Mouse (Mus musculus): ENCODE measurements at regions not wholly inside any gene's neighbourhood (a gene's known extent, or its start where the extent isn't known, plus 50 kb on each side); places are given as distances from the start of the nearest gene placed in this dataset. TPM values are rescaled to one million over a fixed set of nuclear protein-coding genes. Genes with fewer than 3 reads are reported as not detected.
A peak's percentile ranks its signal among the peaks of the same experiment; 100 is the strongest.

DNA sequence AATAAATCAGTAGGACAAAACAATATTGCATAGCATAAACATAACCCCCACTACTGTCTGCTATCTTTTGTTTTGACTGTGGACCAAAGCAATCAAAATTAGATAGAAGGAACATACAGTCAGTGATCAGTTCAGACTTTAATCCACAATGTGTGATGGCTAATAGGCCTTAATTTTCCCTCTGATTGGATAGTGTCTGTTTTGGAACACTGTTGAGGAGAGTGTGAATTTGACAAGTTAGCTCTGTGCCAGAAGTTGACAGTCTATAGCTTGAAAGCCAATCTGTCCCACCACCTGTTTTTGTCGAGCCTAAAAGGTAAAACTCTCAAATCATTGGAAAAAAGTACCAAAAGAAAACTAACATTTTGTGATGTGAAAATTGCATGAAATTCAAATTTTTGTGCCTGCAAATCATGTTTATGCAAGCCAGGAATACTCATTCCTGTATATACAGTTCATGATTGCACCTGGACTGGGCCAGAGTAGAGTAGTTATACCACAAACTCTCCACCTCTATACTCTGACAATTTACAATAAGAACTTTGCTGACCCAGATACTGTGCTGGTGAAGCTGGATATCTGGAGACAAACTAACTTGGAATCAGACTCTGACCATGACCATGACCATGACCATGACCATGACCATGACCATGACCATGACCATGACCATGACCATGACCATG lies 50.1 kb upstream of the Ptprz1 start:
- ATAC-seq (peak; percentile 94), DNase-seq (ENCODE audit: low spot score) (peak; percentile 75)
- Histone ChIP-seq H3K9me3 (replicated peaks; ENCODE audit: control insufficient read depth, low read length) (no peaks in the 10 kb centered on the region), H3K4me1 (ENCODE audit: control insufficient read depth, insufficient read depth, low read length) (no peaks in the 10 kb centered on the region), H3K27me3 (replicated peaks; ENCODE audit: control insufficient read depth, insufficient read depth, low read length) (no peaks in the 10 kb centered on the region), H3K4me2 (ENCODE audit: low read length) (no peak overlapping the region), H3K27ac (ENCODE audit: low read depth, low read length) (no peak overlapping the region), H3K36me3 (ENCODE audit: control insufficient read depth, insufficient read depth, low read length) (no peaks in the 10 kb centered on the region), H3K4me3 (ENCODE audit: low read depth, low read length) (no peak overlapping the region), H3K9ac (ENCODE audit: low read length) (no peak overlapping the region)
- 61% methylated on average over 1 of the region's 1 CpGs for WGBS

Small RNA genes in the stretch of these regions (microRNA-seq; reads per million reads assigned to microRNA genes)
- gene Gm25942 = not detected
